Mouse (Mus musculus) frontal cortex, postnatal 25 days (tissue): ENCODE results near the gene Ist1.

Experiments used
- DNase-seq, 2 experiments: peaks; one replicate each; pipeline ENCODE4 v3.0.0; 2022; ENCODE audit warnings: low spot score in 2 of 2

Gene Ist1

DNA sequence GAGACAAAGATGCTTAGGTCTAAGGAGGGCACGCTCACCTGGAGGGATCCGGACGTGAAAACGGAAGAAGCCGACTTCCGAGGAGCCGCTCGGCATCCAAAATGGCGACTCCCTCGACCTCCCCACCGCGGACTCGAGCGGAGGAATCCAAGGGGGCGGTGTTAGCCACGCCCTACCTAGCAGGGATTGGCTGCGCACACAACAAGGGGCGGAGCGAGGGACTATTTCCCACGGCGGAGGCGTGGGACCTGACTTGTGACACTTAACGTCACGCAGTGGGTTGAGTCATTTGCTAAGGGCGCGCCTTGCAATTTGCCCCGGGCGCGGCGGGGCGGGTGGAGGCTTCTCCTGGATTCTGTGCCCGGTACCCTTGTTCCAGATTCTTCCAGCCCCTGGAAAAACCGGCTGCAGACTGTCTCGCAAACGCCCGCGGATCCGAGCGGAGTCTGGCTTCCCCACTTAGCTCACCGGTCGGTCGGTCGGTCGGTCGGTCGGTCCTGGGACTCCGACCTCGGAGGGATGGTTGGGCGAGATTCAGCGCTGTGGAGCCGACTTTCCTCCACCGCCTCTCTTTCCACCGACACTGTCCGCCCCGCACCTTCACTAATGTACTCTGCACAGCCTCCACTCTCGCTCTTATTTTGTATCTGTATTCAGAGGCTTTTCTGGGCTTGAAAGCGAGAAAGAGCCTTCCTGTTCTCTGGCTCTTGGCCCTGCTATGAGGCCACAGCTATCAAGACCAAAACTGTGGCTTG is at the start of gene Ist1:
Gene Ist1, minus strand, starts transcription at position 115 of the 755 bp plus-strand sequence.
- peak; percentile 96 for DNase-seq

DNA sequence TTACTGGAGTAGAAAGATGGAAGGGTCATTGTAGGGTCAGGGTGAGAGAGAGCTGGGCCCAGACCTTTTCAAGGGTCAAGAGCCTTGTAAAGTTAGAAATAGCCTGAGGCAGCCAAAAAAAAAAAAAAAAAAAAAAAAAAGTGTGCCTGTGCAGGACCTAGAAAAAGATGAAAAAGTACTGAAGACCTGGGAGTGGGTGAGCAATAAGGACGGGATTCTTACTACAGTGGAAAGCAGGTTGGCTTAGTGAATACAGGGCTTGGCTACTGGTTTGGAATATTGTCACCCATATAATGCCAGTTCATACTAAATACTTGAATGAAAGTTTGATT is 45.0 kb upstream of the Ist1 start:
- DNase-seq, result no peak

DNA sequence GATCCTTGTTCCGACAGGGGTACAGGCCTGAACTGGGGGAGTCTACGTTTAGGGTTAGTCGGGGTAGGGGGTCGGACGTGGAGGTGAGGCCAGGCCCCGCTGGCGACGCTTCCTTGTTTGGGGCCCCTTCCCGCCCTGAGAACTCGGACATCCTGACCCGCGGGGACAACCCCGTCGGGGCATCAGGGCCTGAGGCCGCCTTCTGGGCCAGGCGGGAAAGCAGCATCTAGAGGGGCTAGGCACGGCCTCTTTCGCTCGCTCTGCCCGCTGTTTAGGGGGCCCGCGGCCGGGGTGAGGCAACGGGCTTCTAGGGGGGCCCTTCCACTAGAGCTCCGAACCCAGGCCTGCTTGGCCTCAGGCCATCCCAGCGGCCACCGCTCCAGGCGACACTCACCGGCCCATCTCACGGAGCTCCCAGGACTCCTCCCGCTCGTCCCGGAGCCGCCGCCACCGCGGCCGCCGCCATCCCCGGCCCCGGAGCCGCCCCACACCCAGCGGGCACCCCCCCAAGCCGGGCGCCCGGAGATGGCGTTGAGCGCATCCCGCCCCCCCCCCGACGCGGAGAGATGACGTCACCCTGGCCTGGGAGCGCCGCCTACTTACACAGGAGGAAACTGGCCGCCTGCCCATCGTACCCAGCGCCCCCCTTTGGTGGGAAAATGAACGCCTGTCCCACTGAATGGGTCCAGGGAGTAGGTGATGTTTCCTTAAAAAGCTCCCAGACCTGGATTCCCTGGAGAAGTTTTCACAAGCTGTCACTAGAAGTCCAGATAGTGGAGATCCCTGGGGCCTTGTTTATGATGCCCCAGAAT is 44.4 kb upstream of the Ist1 start, which contains the start of gene Atxn1l:
Gene Atxn1l, minus strand, starts transcription at position 503 of the 812 bp plus-strand sequence.
- DNase-seq, result peak; percentile 80 to 82

DNA sequence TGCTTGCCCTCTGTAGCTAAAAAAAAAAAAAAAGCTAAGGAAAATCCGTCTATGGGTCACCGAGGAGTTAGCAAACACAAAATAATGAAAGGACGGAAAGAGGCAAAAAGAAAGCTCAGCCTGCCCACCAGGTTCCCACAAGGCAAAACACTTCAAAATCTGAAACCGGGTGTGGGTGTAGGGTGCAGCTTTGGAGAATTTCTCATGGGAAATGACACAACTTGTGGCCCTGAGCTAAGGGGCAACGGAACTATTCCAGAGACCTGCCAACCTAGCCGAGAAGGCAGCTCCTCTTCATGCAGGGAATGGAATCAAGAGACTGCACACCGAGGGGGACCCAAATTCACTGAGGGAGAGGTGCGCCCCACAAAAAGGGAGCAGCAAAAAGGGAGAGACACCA is 43.8 kb upstream of the Ist1 start:
- no peak for DNase-seq

DNA sequence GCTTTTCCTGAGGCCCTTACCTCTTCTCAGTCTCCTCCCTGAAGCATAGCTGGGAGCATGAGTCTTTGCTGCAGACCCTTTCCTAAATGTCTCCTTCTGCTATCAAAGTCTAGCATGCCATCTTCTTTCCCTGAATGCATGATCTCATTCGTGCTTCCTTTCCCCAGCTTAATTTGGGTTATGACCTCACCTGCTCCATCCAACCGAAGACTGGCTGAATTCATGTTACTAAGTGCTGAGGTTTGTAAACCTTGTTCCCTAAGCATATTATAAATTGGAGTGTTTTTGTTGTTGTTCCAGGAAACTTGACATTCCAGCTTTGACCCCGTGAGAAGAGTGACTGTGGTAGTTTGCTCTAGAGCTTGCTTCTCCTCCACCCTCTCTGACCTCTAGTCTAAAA is 41.0 kb upstream of the Ist1 start:
- no peak for DNase-seq

DNA sequence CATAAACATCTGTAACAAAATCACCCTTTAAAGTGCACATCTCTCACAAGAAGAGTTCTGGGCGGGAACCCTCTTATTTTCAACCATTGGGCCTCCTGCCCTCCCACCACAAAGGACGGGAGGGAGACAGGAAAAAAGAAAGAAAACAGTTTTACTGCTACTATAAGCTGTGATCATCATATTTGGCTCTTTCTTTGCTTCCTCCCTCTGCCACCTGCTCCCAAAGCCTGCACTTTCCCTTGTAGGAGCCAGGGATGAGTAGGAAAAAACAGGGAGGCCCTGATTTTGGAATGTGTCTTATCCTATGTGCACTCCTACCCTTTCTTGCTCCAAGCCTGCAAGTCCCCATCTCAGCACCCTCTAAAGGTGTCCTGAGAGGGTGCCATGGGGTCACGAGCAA is 38.0 kb upstream of the Ist1 start:
- DNase-seq, result no peak

DNA sequence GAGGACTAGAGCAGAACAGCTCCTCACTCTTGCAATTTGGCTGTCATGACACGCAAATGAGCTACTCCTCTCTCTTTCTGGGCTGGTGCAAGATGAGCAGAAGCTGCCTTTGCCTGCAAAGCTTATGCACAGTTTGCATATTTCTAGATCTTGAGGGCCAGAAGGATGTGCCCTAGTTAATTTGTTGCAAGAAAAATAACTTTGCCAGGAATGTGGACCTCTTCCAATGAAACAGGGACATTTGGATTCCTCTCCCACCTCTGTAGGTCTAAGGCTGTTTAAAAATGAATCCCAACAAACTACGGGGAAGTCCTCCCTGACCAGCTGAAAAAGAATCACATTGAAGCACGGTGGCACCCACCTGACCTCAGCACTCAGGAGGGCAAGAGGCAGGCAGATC is 32.0 kb upstream of the Ist1 start:
- no peak for DNase-seq

DNA sequence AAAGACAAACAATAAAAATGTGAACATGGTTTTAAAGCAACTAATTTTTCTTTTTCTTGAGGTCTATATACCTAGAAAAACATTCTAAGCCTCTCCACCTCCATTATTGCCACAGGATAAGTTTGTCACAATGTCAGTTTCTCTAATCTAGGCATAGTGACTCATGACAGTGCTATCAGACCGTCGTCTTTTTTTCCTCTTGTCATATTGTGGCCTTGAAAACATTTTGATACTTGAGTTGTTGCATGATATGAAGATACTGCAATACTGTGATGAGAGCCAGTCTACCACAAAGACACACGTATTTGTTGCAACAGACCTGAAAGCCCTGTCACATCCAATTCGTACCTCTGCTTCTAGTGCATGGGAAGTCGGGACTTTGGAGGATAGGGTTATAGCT is 21.9 kb upstream of the Ist1 start:
- DNase-seq, result no peak

DNA sequence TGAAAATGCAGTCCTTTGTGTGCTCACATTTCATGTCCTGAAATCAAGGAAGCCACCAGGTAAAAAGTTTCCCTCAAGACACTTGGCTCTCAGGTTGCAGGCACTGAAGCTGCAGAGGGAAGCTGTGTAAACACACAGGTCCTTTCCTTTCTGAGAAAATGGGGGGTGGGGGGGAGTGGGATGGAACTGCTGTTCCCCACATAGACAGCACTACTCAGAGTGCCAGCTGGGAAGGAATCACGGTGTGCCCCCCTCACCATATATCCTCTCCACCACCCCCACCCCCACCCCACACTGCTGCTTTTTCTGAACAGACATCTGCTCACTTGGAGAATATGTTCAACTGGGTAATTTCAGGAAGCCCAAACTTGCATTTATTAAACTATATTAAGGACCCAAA is 19.5 kb upstream of the Ist1 start:
- no peak for DNase-seq

DNA sequence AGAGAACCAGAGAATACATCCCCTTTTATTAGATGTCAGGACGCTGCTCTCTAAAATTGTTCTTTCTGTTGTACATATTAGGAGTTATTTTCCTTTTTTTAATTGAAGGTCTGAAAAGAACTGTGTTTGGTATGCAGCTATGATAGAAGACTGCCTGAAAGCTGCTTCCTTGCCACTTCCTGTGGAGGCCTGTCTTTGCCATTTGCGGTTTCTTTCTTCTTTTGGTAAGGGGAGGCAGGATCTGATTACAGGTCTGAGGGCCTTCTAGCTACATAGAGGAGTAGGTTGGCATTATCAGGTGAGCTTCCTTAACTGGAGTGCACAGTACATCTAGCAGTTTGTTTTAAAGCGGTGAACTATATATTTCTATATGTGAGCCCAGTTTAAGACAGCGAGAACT is 14.9 kb upstream of the Ist1 start:
- no peak for DNase-seq

DNA sequence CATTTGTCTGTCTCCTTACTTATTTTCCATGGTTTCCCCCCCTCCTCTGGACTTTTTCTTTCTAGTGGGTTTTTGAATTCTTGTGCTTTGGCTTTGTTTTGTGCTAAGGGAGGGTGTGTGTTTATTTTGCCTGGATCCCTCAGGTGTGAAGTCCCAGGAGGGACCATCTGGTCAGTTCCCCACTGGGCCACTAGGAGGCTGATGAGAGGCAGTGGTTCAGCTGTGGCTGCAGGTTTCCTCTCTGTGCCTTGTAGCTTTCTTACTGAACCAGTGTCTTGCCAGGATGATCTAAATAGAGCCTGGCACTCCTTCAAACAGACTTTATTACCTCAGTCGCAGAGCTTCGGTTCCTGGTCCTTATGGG is 13.8 kb upstream of the Ist1 start:
- DNase-seq, result peak; percentile 52 to 70

DNA sequence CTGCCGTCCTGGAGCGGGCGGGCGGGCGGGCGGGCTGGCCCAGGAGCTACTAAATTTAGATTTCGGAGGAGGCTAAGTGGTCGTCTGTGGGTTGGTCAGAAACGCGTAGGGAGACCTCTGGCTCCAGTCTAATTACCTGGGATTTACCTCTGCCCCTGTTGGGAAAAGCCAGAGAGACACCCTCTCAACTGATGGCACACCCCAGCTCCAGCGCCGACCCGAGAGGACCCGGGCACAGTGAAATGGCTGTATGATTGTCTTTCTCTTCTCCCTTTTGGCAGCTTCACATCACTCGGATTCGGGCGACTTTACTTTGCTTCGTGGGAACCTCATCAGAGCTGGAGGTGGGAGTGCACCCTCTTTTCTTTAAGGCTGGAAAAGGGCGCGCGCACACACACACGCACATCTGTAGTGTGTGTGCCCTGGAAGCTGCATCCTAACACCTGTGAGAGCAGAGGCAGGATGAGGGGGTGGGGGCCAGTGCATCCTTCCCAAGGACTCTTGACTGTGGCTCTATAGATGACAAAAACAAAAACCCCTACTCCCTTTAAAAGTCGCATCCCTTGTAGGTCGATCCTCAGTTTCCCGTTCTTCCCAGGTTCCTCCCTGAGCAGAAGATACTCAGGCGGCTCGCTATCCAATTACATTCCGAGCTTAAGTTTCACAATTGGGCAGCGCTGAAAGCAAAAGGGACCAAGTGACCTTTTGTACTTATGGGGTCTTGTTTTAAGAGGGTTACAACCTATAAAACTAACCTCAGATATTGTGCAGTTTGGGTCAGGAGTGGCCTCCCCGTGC is 13.2 kb upstream of the Ist1 start:
- no peak for DNase-seq

DNA sequence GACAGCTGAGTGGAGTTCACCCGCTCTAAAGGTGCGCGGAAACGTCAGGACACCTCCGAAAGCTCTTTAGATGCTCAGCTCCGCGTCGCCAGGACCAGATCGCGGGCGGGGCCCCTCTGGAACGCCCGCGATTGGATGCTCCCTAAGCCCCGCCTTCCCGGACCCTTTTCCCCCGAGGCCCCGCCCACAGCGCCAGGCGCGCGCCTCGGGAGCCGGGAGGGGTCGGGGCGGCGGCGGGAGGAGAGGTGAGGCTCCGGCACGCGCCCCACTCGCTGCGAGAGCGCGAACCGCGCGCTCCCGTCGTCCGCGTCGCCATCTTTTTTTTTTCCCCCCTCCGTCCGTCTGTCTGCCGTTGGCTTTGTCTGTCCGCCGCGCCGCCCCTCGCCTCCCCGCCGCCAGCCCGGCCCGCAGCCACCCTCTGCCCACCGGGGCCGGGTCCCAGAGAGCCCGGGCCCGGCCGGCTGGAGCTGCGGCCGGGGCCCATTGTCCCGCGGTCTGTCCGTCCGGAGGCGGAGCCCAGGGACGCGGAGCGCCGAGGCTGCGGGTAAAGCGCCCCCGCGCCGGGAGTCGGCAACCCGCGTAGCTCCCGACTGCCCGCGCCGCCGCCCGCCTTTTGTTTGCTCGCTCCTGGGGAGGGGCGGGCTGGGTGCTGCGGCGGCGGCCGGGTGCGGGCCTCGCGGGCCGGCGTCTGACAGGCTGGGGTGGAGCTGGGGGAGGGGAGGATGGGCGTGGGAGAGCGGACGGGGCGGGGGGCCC is 12.4 kb upstream of the Ist1 start, which contains the start of gene Zfp821:
Gene Zfp821, plus strand, starts transcription at position 227 of the 756 bp plus-strand sequence.
- DNase-seq, result peak; percentile 79 to 82

DNA sequence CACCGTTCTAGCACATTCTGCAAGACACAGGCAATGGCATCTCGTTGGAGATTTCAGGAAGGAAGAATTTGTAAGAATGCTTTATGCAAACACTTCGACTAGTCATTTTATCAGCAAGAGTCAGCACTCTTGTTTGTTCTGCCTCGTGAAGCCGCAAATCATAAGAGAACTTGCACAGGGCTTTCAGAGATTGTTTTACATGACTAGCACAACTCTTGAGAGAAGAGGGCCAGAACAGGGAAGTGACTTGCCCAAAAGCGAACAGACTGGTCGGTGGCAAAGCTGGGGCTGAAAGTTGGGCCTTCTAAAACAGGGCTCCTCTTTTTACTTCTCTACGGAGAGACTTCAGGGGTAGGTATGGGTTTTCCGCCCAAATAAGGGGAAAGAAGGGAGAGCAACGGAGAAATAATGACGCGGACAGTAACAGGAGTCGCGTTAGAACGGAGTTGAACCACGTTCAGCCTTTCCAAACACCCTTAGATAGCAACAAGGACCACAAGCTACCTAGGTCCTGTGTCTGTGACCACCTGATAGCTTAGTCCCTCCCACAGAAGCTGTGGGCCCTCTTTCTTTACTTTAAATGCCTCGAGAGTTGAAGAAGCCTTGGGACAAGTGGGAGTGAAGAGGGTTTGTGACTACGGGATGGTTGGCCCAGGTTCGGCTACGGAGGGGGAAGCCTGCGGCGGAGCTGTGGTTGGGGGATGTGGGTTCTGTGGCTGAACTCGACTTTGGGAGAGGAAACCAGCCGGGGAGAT is 11.7 kb upstream of the Ist1 start:
- DNase-seq, result no peak

DNA sequence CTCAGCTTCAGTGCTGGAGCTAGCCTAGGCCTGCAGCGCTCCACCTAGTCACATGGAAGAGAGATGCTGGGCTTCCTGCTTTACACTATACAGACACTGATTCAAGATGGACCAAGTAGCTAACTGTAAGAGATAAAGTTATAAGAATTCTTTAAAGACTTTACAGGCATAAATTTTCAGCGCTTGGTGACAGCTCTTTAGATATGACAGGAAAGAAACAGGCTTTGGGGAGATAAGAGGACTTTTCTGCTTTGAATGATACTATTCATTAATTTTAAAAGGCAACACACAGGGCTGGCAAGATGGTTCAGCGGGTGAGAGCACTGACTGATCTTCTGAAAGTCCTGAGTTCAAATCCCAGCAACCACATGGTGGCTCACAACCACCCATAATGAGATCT is 5.4 kb upstream of the Ist1 start:
- DNase-seq, result no peak

DNA sequence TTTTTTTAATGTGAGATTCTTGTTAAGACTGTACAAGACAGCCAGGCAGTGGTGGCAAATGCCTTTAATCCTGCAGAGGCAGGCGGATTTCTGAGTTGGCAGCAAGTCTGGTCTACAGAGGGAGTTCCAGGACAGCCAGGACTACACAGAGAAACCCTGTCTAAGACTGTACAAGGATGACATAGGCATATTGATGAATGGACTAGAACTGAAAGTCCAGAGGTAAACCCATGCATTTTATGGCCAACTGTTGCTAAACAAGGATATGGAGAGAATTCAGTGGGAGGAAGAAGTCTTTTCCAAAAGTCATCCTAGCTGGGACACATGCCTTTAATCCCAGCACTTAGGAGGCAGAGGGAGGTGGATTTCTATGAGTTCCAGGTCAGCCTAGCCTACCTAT is 4.7 kb upstream of the Ist1 start:
- no peak for DNase-seq

DNA sequence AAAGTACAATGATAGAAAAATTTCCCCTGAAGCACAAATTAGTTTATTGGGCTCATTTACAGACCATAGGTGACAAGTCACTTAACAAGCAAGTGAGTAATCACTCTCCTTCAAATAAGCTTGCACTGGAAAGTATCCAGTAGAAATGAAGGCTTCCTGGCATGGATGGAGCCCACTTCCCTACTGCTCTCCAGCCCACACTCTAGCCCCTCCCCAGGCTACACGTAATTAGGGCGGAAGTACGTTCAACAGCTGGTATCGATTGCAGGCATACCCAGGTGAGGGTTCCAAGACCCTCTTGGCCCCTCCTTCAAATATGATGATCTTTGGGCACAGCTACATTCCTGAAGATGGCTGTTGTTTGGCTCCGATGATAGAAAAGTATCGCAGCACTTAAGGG is 1.1 kb upstream of the Ist1 start:
- no peak for DNase-seq

DNA sequence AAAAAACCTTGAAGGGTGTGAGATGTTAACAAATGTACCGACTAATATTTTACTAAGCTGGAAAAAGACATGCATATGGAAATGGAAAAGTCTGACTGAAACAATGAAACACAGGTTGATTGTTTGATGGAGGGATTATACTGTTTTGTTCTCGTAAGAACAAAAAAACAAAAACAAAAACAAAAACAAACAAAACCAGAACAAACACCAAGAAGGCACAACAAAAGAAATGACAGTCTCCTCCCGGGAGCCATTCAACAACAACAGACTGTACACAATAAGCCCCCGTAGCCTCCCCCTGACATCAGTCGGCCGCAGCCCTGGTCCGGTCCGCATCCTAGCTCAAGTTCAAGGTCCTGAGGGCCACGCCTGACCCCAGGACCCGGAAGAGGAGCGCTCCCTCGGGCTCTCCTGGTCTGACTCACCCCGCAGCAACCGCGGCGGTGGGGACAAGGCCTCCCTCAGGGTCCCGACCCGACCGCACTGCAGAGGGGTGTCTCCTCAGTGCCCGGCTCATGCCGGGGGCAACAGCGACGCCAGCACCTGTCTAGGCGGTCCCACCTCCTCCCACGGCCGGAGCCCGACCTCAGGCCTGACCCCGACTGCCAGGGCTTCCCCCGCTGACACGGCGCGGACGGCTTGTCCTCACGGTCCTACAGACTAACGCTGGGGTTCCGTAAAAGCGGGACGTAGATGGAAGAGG is 466 bp downstream of the Ist1 start:
- DNase-seq, result no peak

DNA sequence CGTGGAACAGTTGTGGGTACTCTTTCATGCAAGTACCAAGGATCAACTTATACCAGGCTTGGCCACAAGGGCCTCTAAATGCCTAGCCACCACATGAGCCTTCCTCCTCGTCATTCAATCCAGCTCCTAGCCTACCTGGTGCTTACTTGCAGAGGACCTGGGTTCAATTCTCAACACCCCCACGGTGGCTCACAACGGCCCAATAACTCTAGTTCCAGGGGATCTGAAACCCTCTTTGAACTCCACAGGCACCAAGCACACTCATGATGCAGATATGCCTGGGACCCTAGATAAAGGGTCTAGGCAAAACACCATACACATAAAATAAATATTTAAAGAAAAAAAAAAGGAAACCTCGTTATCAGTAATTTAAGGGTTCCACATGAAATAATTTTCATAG is 1.3 kb downstream of the Ist1 start:
- DNase-seq, result no peak

DNA sequence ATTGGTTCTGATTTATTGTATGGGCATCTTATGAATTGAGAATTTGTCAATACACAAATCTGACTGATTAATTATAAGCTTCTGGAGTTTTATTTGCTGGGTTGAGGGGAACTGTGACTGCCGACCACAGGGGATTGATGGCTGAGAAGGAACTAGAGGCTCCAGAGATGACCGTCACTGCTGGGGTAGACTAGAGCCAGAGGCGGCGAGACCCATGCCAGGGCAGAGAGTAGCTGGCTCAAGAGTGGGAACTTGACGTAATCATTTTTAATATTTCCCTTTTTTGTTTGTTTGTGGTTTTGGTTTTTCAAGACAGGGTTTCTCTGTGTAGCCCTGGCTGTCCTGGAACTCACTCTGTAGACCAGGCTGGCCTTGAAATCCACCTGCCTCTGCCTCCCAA is 5.8 kb downstream of the Ist1 start:
- DNase-seq, result no peak
